Mouse (Mus musculus) mesoderm, embryonic 11.5 days (tissue): ENCODE results near the gene Fyb.

ENCODE experiments used
- DNase-seq: peaks from one replicate; pipeline ENCODE4 v3.0.0-alpha.2; 2012; ENCODE audit warnings: low read depth, low spot score

Fyb gene

DNA sequence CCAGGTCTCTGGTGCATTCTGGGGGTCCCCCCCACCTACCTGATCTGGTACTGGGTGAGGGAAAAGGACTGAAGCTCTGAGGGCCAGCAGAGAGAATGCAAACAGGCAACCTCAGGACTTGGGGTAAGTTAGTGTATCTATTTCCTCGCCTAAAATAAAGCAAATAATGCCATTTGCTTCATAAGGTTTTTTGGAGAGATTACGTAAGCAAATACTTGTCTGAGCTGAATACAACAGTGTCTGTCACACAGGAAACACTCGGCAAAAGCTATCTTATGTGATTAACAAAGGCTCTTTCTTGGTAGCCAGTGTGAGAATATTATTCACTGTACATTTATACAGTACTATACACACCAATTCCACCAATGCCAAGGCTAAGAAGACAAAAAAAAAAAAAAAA is 76.0 kb downstream of the Fyb start:
- DNase-seq = no peak

- DNase-seq = no peak
Observed at GRCm38 (mm10) chr15:6600314-6600713, 77.7 kb downstream of the Fyb start.

GRCm38 (mm10) chr15:6601330-6601729 is 78.7 kb downstream of the Fyb start:
- DNase-seq = no peak

DNA sequence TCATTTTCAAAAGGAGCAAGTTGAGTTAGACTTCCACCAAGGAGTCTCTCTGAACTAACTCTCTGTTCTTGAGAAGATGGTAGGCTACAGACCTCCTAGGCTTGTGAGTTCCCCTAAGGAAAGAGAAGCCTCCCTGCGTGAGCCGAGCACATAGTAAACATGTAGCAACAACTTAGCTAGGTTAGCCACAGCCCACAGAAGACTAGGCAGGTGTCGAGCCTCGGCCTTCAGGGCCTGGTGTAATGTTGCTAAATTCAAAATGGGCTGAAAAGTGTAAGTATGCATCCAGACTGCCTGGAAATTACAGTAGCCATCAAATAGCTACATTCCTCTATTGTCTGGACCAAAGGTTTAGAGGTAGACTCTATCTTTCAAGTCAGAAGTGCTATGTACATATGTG is 79.3 kb downstream of the Fyb start:
- no peak for DNase-seq

DNA sequence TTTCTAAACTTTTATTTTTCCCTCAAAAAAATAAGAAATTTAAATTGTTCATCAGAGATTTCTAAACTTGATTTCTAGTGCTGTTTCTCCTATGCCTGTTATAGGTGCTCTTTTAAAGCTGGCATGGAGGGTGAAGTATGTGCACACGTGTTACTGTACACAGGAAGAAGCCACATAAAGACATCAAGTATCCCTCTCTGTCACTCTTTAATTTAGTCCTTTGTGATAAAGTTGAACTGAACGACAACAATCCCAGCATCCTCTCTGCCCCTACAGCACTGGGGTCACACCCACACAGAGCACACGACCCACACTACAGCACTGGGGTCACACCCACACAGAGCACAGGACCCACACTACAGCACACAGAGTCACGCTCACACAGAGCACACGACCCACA is 88.0 kb downstream of the Fyb start:
- no peak for DNase-seq

- DNase-seq = no peak
Observed at GRCm38 (mm10) chr15:6612835-6613234, 90.2 kb downstream of the Fyb start.

DNA sequence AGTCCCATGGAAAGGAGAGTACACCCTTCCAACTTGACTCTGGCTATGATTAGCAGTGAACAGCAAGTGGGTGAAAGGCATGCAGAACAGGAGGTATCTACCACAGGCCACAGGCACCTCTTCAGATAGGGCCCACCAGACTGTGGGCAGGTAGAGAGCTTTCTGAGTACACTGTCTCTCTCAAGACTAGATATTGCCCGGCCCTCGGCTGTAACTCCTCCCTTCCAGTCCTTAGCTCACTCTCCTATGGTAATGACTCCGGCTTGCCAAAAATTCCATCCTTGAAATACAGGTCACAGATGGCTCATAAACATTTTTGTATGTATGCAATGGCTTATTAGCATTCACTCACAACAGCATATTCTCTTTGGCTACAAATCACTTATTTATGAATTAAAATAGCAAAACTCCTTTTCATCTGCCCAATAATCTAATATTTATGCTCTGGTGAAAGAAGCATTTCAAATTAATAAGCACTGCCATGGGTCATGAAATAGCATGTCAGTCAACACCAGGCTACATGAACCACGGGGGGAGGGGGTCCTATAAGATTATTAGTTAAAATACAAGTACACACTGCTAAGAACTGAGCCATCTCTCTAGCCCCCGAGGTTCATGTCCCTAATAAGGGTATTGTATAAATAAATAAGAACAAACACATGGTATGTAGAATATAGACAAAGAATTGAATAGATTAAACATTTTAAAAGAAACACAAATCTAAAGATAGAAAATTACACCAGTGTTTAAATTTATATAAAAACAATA is 93.9 kb downstream of the Fyb start:
- DNase-seq = no peak

- no peak for DNase-seq
Observed at GRCm38 (mm10) chr15:6619558-6620316, 97.1 kb downstream of the Fyb start.

DNA sequence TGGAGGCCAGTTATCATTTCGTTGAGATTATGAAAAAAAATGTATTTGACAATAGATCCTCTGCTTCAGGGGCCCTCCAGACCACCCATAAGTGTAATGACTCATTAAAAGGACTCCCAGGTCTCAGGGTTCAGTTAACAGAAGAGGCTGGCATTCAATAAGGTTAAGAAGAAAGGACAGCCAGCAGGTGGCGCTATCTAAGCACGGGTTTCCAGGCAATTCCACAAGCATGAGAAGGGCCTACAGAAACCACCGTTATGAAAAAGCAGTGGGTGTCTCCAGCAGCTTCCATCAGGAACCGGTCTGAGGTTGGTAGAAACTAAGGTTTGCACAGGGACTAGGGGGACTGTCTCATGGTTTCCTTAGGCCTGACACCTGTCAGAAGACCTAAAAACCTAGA is 99.9 kb downstream of the Fyb start:
- DNase-seq = peak; percentile 87

GRCm38 (mm10) chr15:6623529-6624228 is 101.0 kb downstream of the Fyb start:
- no peak for DNase-seq

GRCm38 (mm10) chr15:6624365-6625182 is 101.9 kb downstream of the Fyb start:
- DNase-seq = peak; percentile 54

GRCm38 (mm10) chr15:6625607-6626033 is 103.0 kb downstream of the Fyb start:
- peak; percentile 58 for DNase-seq

DNA sequence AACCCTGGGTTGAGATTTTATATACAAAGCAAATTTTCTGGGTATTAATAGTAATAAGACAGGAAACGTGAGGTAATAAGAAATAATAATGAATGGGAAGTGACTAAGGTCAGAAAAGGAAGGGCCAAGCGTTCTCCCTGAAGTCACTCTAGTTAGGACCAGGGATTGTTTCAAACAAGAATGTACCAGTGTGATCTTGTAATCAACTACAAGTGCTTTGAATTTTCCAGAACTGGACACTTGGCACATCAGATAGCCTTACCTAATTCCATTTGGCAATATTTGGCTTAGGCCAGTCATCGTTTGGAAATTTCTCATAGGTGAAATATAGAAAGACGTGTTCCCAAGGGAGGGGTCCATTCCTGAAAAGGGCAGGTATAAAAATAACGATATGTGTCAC is 103.5 kb downstream of the Fyb start:
- DNase-seq = no peak

DNA sequence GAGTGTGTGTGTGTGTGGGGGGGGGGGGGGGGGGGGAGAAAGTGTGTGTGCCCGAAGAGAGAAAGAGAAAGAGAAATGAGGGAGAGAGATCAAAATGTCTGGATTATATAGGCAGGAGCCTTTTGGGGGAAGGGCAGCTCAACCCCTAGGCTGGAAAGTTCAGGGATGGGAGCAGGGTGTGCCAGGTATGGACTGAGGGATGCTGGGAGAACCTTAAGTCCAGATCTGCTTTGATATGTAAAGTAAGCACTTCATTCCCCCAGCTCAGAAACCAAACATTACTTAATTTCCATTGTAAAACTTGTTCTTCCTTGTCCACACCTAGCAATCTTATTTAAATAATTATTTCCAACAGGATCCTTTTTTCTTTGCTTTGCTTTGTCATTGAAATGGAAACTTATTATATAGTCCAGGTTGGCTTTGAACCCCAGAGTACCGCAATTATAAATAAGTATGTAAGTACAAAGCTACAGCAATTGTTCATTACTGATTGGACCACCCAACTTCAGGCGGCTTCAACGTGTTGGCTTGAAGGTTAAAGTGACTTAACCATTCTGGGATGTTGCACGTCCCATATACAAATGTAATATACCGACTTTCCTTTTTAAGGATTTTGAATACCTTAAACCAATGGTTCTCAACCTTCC is 105.9 kb downstream of the Fyb start:
- no peak for DNase-seq

DNA sequence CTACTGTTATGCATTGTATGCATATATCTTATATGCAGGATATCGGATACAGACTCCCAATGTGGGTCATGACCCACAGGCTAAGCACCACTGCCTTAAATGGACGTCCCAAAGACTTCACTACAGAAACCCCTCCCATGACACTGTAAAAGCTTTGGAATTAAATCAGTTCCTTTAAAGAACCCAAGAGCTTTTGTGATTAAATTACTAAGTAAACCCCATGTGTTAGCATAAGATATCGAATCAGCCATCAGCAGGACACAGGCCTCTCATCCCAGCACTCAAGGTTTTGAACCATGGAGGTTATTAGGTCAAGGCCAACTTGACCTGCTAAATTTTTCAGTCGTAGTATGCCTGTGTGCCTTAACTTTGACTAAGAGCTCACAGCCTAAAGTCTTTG is 106.5 kb downstream of the Fyb start:
- no peak for DNase-seq

DNA sequence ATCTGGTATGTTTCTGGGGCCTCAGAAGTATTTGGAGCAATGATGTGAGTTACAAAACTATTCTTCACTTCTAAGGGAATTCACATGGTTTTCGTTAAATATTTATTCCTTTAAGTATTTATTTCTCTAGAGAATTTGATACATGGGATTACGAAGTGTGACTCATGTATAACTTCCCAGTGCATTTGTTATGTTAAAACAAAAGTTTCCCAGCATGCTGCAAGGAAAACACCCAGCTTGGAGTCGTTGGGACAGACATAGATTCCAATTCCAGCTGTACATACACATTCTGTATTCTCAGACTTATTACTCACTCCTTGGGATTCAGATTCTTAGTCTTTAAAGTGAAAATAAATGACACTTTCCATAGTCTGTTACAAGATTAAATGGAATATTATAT is 112.8 kb downstream of the Fyb start:
- no peak for DNase-seq

DNA sequence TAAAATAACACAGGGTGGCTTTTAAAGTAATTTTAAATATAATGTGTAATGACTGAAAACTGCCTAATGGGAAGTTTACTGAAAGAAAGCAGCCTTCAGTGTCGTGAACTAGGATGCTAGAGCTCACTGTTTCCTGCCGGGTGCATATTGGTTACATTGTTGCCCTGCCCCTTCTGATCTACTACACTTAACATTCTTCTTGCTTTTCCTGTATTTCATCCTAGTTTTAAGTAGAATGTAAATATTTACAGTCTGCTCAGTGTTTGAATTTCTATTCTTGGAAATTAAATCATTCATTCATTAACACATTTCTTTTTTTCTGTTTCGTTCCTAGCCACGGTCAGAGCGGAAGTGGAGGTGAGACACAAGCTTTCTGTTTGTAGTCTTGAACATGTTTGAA is 119.6 kb downstream of the Fyb start:
- no peak for DNase-seq

DNA sequence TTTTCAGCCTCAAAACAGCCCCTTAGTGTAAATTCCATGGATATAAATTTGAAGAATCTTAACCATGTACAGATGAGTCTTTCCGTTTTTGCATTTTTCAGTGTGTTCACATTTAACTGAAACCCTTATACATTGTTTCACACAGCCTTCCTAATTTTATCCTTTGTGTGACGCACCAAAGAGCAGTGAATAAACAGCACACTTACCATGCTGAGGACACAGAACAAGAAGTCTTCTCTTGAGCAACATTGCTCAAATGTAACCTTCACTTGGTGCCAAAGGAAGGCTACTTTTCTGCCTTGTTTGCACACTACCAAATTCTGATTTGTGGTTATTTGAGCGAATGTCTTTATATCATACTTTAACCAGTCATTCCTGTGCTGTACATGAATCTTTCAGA is 122.8 kb downstream of the Fyb start:
- DNase-seq = no peak

DNA sequence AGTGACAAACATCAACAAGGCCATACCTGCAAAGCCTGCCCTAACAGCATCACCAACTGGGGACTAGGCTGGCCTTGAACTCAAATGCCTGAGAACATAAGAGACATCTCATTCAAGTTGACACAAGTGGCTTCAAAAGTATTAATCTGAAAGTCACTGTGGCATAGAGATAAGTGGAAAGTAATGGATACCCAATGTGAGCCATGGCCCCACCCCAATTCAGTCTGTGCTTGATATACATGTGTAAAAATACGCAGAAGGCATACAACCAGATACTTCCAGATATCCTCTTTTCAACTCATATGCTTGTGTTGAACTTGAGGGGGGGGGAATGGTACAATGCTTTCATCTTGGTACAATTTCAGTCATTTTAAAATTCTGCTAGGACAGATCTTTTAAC is 124.4 kb downstream of the Fyb start:
- DNase-seq = no peak

GRCm38 (mm10) chr15:6648757-6649403 is 126.2 kb downstream of the Fyb start:
- DNase-seq = no peak

DNA sequence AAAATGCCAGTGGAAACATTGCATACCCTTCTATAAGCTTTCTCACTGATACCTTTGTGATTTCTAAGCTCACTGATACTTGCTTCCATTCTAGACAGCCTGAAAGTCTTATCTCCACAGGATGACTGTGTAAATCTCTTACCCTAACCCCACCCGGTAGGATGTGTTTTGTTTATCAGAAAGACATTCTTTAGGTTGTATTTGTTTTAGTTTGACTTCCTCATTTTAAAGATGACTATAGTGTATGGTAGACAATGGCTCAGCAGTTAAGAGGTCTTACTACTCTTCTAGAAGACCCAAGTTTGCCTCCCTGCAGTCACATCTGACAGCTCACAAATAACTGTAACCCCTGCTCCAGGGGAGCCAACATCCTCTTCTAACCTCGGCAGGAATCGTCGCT is 130.4 kb downstream of the Fyb start:
- DNase-seq = no peak
